In genomic region chr5:3532048-3532447, GRCm38 (mm10) we compare ENCODE assay signal across 2 mouse cellular contexts. TPM values are rescaled to one million over a fixed set of nuclear protein-coding genes. Genes with fewer than 3 reads are reported as not detected.
A peak's percentile ranks its signal among the peaks of the same experiment; 100 is the strongest.
DNase-seq lines count a peak whose midpoint lies in the region; TF ChIP-seq lines count a peak whose summit lies in the region.
"Not testable (repeated sequence)": the region's sequence is repeated elsewhere in the genome, so short reads cannot be mapped to it uniquely, and the experiment has no call there.

No protein-coding gene starts in this region.

- not testable (repeated sequence) for H3K4me1 ChIP-seq in MEL (ENCODE audit: control insufficient read depth in 1 of 2, insufficient read depth in 2 of 2, low read length in 2 of 2)

- not testable (repeated sequence) for H3K4me3 ChIP-seq in MEL (ENCODE audit: control insufficient read depth in 1 of 2, insufficient read depth in 1 of 2, low read depth in 2 of 2, low read length in 2 of 2)

- H3K79me2 ChIP-seq in MEL (ENCODE audit: control insufficient read depth, insufficient read depth, low read length, poor library complexity): not testable (repeated sequence)

- H3K27ac ChIP-seq in MEL (ENCODE audit: control insufficient read depth, low read depth, low read length): not testable (repeated sequence)

- H3K9me3 ChIP-seq in MEL (replicated peaks; ENCODE audit: insufficient read depth, low read length): not testable (repeated sequence)

- not testable (repeated sequence) for TF ChIP-seq CTCF in MEL (IDR thresholded peaks at IDR 0.05 in 2 of 3, conservative IDR thresholded peaks at IDR 0.05 in 1 of 3; ENCODE audit: control insufficient read depth in 1 of 3, insufficient read depth in 1 of 3, low read depth in 2 of 3, low read length in 3 of 3, poor library complexity in 1 of 3, severe bottlenecking in 1 of 3)

- not testable (repeated sequence) for DNase-seq in MEL (ENCODE audit: low read depth, low spot score)
- peak; percentile 52 for DNase-seq in heart, adult 11 months

- TF ChIP-seq EP300 in MEL (IDR thresholded peaks at IDR 0.05; ENCODE audit: low read depth in 1 of 2, low read length in 2 of 2): not testable (repeated sequence)

- not testable (repeated sequence) for H3K9ac ChIP-seq in MEL (ENCODE audit: control insufficient read depth, low read depth, low read length, poor library complexity, severe bottlenecking)

- not testable (repeated sequence) for TF ChIP-seq RAD21 in MEL (IDR thresholded peaks at IDR 0.05; ENCODE audit: low read depth, low read length)

- H3K36me3 ChIP-seq in MEL (ENCODE audit: control insufficient read depth in 1 of 2, insufficient read depth in 2 of 2, low read length in 2 of 2): not testable (repeated sequence)

- H3K27me3 ChIP-seq in MEL (ENCODE audit: control insufficient read depth in 1 of 2, insufficient read depth in 2 of 2, low read length in 2 of 2): not testable (repeated sequence)

- peak in 1 of 2 experiments; percentile 15; a peak in 1 of 4 replicates for TF ChIP-seq POLR2A in MEL (IDR thresholded peaks at IDR 0.05; ENCODE audit: control insufficient read depth in 1 of 2, insufficient read depth in 1 of 2, low read depth in 1 of 2, low read length in 2 of 2, poor library complexity in 1 of 2)

TF ChIP-seq in MEL, 35 proteins besides CTCF, POLR2A, EP300 and RAD21:
- 0 out of 2 replicates have a peak, but pooled peaks have one; percentile 50 for TF ChIP-seq POLR2AphosphoS2 (IDR thresholded peaks at IDR 0.05; ENCODE audit: low read length)

RNA-seq across cellular contexts. Expression of gene Fam133b, which starts 11.6 kb away (rescaled TPM):
- 36.2 and 39.4 TPM in 2 replicates for total RNA-seq in MEL (2012; rRNA removed)
- polyA plus RNA-seq in MEL (2012; ENCODE audit: insufficient read depth in 1 of 2, insufficient read length in 2 of 2, low read depth in 1 of 2, low replicate concordance in 2 of 2, missing spikeins in 1 of 2): 10 to 100 TPM in 1 of 2 experiments, not detected in 1; 56.0 TPM

RNA-seq across cellular contexts. Expression of gene 1700109H08Rik, which starts 39.3 kb away (rescaled TPM):
- 1.6 and 1.9 TPM in 2 replicates for total RNA-seq in MEL (2012; rRNA removed)
- polyA plus RNA-seq in MEL (2012; ENCODE audit: insufficient read depth in 1 of 2, insufficient read length in 2 of 2, low read depth in 1 of 2, low replicate concordance in 2 of 2, missing spikeins in 1 of 2): 1 to 10 TPM in 1 of 2 experiments, not detected in 1; 4.2 TPM
